Mouse (Mus musculus) thymus, adult 2 months (tissue): Measurements from ENCODE around the gene Scn1b.

Experiments
- CTCF ChIP-seq: fragments of 200-500 bp; IDR thresholded peaks from 2 replicates; pipeline ENCODE4 v1.5.1; 2012; ENCODE audit warnings: mild to moderate bottlenecking, control low read depth, low read length, moderate library complexity, borderline replicate concordance; ENCODE audit not compliant: control insufficient read depth, poor library complexity, insufficient read depth; ENCODE audit errors: extremely low read depth
- POLR2A ChIP-seq: fragments of 200-500 bp; IDR thresholded peaks from 2 replicates; pipeline ENCODE4 v1.6.1; 2012; ENCODE audit warnings: mild to moderate bottlenecking, low read length, control low read depth, moderate library complexity; ENCODE audit not compliant: control insufficient read depth, poor library complexity, insufficient read depth; ENCODE audit errors: extremely low read depth

DNA sequence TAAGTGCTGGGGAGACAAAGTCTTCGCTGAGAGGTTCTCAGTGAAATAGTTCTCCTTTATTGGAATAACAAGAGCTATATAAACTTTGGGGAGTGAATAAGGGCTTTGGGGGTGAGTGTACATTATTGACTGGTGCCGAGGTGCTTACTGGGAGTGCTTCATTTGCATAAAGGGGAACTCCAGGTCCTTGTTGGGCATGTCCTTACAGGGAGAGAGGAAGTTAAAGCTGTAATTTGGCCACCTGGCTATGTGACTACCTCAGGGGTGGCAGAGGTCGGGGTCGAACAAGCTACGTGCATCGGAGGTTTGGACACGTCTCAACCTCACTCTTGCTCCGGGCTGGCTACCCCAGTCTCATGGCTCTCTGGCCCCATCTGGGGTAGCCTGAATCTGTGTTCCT, 47.7 kb upstream of the Scn1b start:
- TF ChIP-seq CTCF: no peak
- TF ChIP-seq POLR2A: no peak
